Mouse (Mus musculus) Patski (cell line): Measurements from ENCODE around the gene Rffl. TPM values are rescaled to one million over a fixed set of nuclear protein-coding genes. Genes with fewer than 3 reads are reported as not detected.

Source experiments
- ATAC-seq: fragments of 100-300 bp; one replicate; pipeline ENCODE4 v1.8.0; 2021
- CTCF ChIA-PET: fragments of 350-600 bp; sonication (Branson Sonifier 250); formaldehyde crosslinking; loops from one replicate; lab custom pipeline; 2022; ENCODE audit warnings: inconsistent platforms; lab: Charles Lee
- POLR2A ChIA-PET: fragments of 350-600 bp; sonication (Branson Sonifier 250); formaldehyde crosslinking; loops from one replicate; lab custom pipeline; 2022; ENCODE audit warnings: antibody characterized with exemption, inconsistent platforms; lab: Charles Lee
- DNase-seq: peaks from one replicate; pipeline ENCODE4 v3.0.0-alpha.2; 2011; ENCODE audit warnings: low read depth, low spot score
- H3K27me3 ChIP-seq: fragments of 371-371 bp; one replicate; pipeline ENCODE4 v1.5.1; 2021
- CTCF ChIP-seq: fragments of 100-300 bp; IDR thresholded peaks from one replicate; pipeline ENCODE4 v1.5.1; 2021
- in situ Hi-C: fragments of 300-500 bp; cut with MboI; formaldehyde crosslinking; loops from 3 replicates; pipeline ENCODE4 v1.11.1; 2018; ENCODE audit warnings: low pct_unique_long_range_greater_than_20kb, mixed read lengths
- polyA plus RNA-seq: library from polyadenylated mRNA; unstranded; gene quantifications from one replicate; pipeline ENCODE4 v1.2.3, GENCODE M21; 2021

The Rffl gene
- polyA plus RNA-seq, 1 experiment from 2014 or later, result 12.7 TPM

- ChIA-PET POLR2A (no interaction called here), CTCF (no interaction called here)
- TF ChIP-seq CTCF, result no peak
- no peaks in the 10 kb centered on the region for H3K27me3 ChIP-seq
- DNase-seq, result no peak
- ATAC-seq, result no peak
- in situ Hi-C loops, result loop anchor here (25.0 kb wide), 1 partner anchor 286 kb away; the partner anchor contains the start of genes Slfn3 and Slfn4
Measured at GRCm38 (mm10) chr11:82901606-82902310, 30.7 kb upstream of the Rffl start.

- CTCF ChIA-PET, result interaction anchor here (1.4 kb wide), 2 partner anchors 9 to 15 kb away, joined by 4 to 5 read pairs; partner anchors contain the start of gene Rad51d
- POLR2A ChIA-PET, result interaction anchor here (0.7 kb wide), 1 partner anchor 10 kb away, joined by 3 read pairs; no protein-coding TSS in a partner anchor
- no peaks in the 10 kb centered on the region for H3K27me3 ChIP-seq
- TF ChIP-seq CTCF, result no peak
- in situ Hi-C loops, result loop anchor here (10.0 to 25.0 kb wide), 2 partner anchors 288 to 665 kb away; partner anchors contain the start of genes Slfn3 and Slfn4
- DNase-seq (no peak), ATAC-seq (no peak)
Measured at GRCm38 (mm10) chr11:82899720-82900119, 28.7 kb upstream of the Rffl start.

GRCm38 (mm10) chr11:82897478-82897877 lies 26.5 kb upstream of the Rffl start:
- ATAC-seq (no peak), DNase-seq (no peak)
- CTCF ChIA-PET, result interaction anchor here (1.2 to 1.9 kb wide), 2 partner anchors 9 to 11 kb away, joined by 3 to 6 read pairs; partner anchors contain the start of gene Nle1
- POLR2A ChIA-PET, result no interaction called here
- H3K27me3 ChIP-seq, result no peaks in the 10 kb centered on the region
- in situ Hi-C loops, result loop anchor here (10.0 kb wide), 1 partner anchor 663 kb away; no protein-coding TSS in a partner anchor
- TF ChIP-seq CTCF, result no peak

- CTCF ChIA-PET, result interaction anchor here (1.4 kb wide), 2 partner anchors 16 to 73 kb away, joined by 4 to 5 read pairs; partner anchors contain the start of gene Nle1
- in situ Hi-C loops, result loop anchor here (10.0 kb wide), 1 partner anchor 657 kb away; no protein-coding TSS in a partner anchor
- POLR2A ChIA-PET, result interaction anchor here (1.8 kb wide), 1 partner anchor 16 kb away, joined by 4 read pairs; the partner anchor contains the start of gene Nle1
- no peak for DNase-seq
- ATAC-seq, result no peak
- no peak for TF ChIP-seq CTCF
- H3K27me3 ChIP-seq, result no peaks in the 10 kb centered on the region
Measured at GRCm38 (mm10) chr11:82891936-82892335, 20.9 kb upstream of the Rffl start, which contains the start of gene Fndc8. Gene Fndc8 (plus strand): TSS chr11:82892124.

GRCm38 (mm10) chr11:82890342-82890762 lies 19.3 kb upstream of the Rffl start, which contains the start of gene Rad51d:
Gene Rad51d (minus strand): TSS chr11:82890614.
- H3K27me3 ChIP-seq, result no peaks in the 10 kb centered on the region
- ATAC-seq, result peak; percentile 96
- no peak for DNase-seq
- POLR2A ChIA-PET, result interaction anchor here (0.8 to 1.8 kb wide), 3 partner anchors 10 to 71 kb away, joined by 3 to 4 read pairs (median 4); partner anchors contain the start of gene Nle1
- CTCF ChIA-PET, result interaction anchor here (0.7 to 2.3 kb wide), 8 partner anchors 10 to 152 kb away, joined by 3 to 15 read pairs (median 4); partner anchors contain the start of genes Cct6b, Nle1 and Zfp830
- in situ Hi-C loops, result loop anchor here (10.0 kb wide), 1 partner anchor 656 kb away; no protein-coding TSS in a partner anchor
- TF ChIP-seq CTCF, result peak; percentile 97

GRCm38 (mm10) chr11:82889524-82890341 lies 18.7 kb upstream of the Rffl start:
- DNase-seq, result no peak
- ATAC-seq, result peak; percentile 37
- ChIA-PET CTCF (interaction anchor here (0.7 to 2.3 kb wide), 7 partner anchors 18 to 152 kb away, joined by 3 to 15 read pairs (median 4); partner anchors contain the start of genes Cct6b, Nle1 and Zfp830), POLR2A (interaction anchor here (0.7 to 1.0 kb wide), 2 partner anchors 10 to 115 kb away, joined by 3 read pairs; no protein-coding TSS in a partner anchor)
- TF ChIP-seq CTCF, result no peak
- no peaks in the 10 kb centered on the region for H3K27me3 ChIP-seq
- in situ Hi-C loops, result loop anchor here (5.0 to 10.0 kb wide), 2 partner anchors 272 to 655 kb away; no protein-coding TSS in a partner anchor

- no peak for ATAC-seq
- CTCF ChIA-PET, result no interaction called here
Measured at GRCm38 (mm10) chr11:82888491-82888946, 17.5 kb upstream of the Rffl start.

GRCm38 (mm10) chr11:82886559-82886958 lies 15.5 kb upstream of the Rffl start:
- CTCF ChIA-PET, result interaction anchor here (0.7 to 1.4 kb wide), 7 partner anchors 15 to 655 kb away, joined by 3 to 9 read pairs (median 3); partner anchors contain the start of gene Rffl
- no peaks in the 10 kb centered on the region for H3K27me3 ChIP-seq
- no peak for DNase-seq
- in situ Hi-C loops, result loop anchor here (5.0 kb wide), 1 partner anchor 269 kb away; no protein-coding TSS in a partner anchor
- peak; percentile 64 for TF ChIP-seq CTCF
- POLR2A ChIA-PET, result interaction anchor here (0.8 kb wide), 1 partner anchor 42 kb away, joined by 3 read pairs; no protein-coding TSS in a partner anchor
- ATAC-seq, result no peak

More at GRCm38 (mm10) chr11:82888491-82888946, 17.5 kb upstream of the Rffl start:
- in situ Hi-C loops, result loop anchor here (5.0 kb wide), 1 partner anchor 271 kb away; no protein-coding TSS in a partner anchor
- no peak for TF ChIP-seq CTCF
- no peak for DNase-seq
- no peaks in the 10 kb centered on the region for H3K27me3 ChIP-seq
- POLR2A ChIA-PET, result interaction anchor here (0.6 kb wide), 1 partner anchor 82 kb away, joined by 3 read pairs; no protein-coding TSS in a partner anchor

- TF ChIP-seq CTCF, result no peak
- no peak for DNase-seq
- in situ Hi-C loops, result no loop called here
- ChIA-PET POLR2A (interaction anchor here (1.1 to 1.3 kb wide), 2 partner anchors 12 to 13 kb away, joined by 5 to 6 read pairs; no protein-coding TSS in a partner anchor), CTCF (interaction anchor here (0.8 to 1.1 kb wide), 2 partner anchors 59 to 64 kb away, joined by 3 read pairs; no protein-coding TSS in a partner anchor)
- no peak for ATAC-seq
- H3K27me3 ChIP-seq, result no peaks in the 10 kb centered on the region
Measured at GRCm38 (mm10) chr11:82883180-82883579, 12.2 kb upstream of the Rffl start.
